In the genomic region with DNA sequence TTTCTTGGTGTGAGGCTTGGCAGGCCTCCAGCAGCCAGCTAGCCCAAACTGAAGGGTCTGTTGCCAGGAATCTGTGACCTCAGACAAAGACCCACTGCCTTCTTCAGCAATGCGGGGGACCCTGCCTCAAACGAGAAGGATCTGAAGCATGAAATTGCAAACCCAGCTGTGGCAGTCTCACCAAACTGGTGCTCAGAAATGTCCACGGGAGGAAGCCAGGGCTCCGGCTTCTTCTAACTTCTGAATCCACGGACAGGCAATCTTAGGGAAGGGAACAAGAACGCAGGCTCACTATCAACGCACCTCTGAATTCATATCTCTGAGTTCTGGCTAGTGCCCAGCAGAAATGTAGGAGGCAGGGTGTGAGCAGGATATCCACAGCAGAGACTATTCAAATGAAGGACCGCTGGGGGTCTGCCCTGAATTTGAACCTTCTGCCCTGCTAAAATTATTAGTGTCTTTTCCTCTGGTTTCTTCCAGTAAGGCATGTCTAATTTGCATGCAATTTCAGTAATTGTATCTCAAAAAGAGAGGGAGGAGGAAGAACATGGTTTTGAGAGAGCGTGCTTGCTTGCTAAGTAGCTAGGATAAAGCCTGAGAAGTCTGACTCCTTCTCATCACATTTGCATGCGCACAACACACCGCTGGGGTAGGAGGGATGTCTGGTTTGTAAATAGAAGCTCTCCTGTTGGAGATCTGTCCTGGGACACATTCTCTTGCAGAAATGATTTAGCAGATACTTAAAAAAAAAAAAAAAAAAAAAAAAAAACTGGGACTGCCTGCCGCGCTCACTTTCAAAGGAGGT, we compare ENCODE assay signal across 11 mouse cellular contexts. TPM values are rescaled to one million over a fixed set of nuclear protein-coding genes. Genes with fewer than 3 reads are reported as not detected.
DNase-seq lines count a peak whose midpoint lies in the region; ATAC-seq and TF ChIP-seq lines count a peak whose summit lies in the region.
"Had no signal": no experiment of that assay in that cellular context is flagged by ENCODE, and none has a peak within 500 bp of the region (broad histone marks: within the 10 kb centered on the region; RNA-seq: fewer than 3 reads in every experiment).

No protein-coding gene starts in this region.

- H3K36me3 ChIP-seq in kidney, embryonic 16.5 days (ENCODE audit: insufficient read depth, low read length): no peaks in the 10 kb centered on the region
- no peaks in the 10 kb centered on the region for H3K36me3 ChIP-seq in kidney, adult 2 months (ENCODE audit: control insufficient read depth, insufficient read depth, low read length)
- no peaks in the 10 kb centered on the region for H3K36me3 ChIP-seq in forebrain, embryonic 13.5 days (ENCODE audit: poor library complexity, severe bottlenecking)
- no peaks in the 10 kb centered on the region for H3K36me3 ChIP-seq in limb, embryonic 14.5 days (ENCODE audit: control insufficient read depth, insufficient read depth, low read length)

- no peak overlapping the region for H3K27ac ChIP-seq in kidney, embryonic 16.5 days (ENCODE audit: low read length)
- no peak overlapping the region for H3K27ac ChIP-seq in kidney, adult 2 months (ENCODE audit: insufficient read depth, low read depth, low read length)
- H3K27ac ChIP-seq in forebrain, embryonic 13.5 days: peak overlapping the region; percentile 80
- no peak overlapping the region for H3K27ac ChIP-seq in limb, embryonic 14.5 days (replicated peaks; ENCODE audit: low read depth, low read length)
- H3K27ac ChIP-seq: macrophage had no signal

- H3K9ac ChIP-seq in kidney, embryonic 16.5 days (replicated peaks; ENCODE audit: low read length): no peak overlapping the region; the same call in 1 of the 2 replicates
- 0 out of 2 replicates have a peak overlapping the region, but pooled peaks have one; percentile 1 for H3K9ac ChIP-seq in forebrain, embryonic 13.5 days
- no peak overlapping the region for H3K9ac ChIP-seq in limb, embryonic 14.5 days (ENCODE audit: low read depth, low read length, severe bottlenecking)

- TF ChIP-seq CTCF in kidney, adult 2 months (conservative IDR thresholded peaks at IDR 0.05; ENCODE audit: insufficient read depth, insufficient read length, low read depth, low read length): no peak

- no peaks in the 10 kb centered on the region for H3K9me3 ChIP-seq in kidney, embryonic 16.5 days (ENCODE audit: low read length)
- H3K9me3 ChIP-seq in forebrain, embryonic 13.5 days (replicated peaks): no peaks in the 10 kb centered on the region
- H3K9me3 ChIP-seq in limb, embryonic 14.5 days (ENCODE audit: control insufficient read depth, low read length): no peaks in the 10 kb centered on the region

- no peaks in the 10 kb centered on the region for H3K27me3 ChIP-seq in kidney, embryonic 16.5 days (ENCODE audit: insufficient read depth, low read length)
- H3K27me3 ChIP-seq in kidney, adult 2 months (replicated peaks; ENCODE audit: control insufficient read depth, insufficient read depth, low read length): no peaks in the 10 kb centered on the region
- H3K27me3 ChIP-seq in forebrain, embryonic 13.5 days: peaks cover 13% of the 10 kb centered on the region
- no peaks in the 10 kb centered on the region for H3K27me3 ChIP-seq in limb, embryonic 14.5 days (ENCODE audit: control insufficient read depth, insufficient read depth, low read length)
- H3K27me3 ChIP-seq: CH12.LX had no signal

- 16% methylated on average over 13 of the region's 13 CpGs for WGBS in kidney, embryonic 16.5 days
- 34% methylated on average over 13 of the region's 13 CpGs for WGBS in kidney, adult 2 months
- 6% methylated on average over 13 of the region's 13 CpGs for WGBS in forebrain, embryonic 13.5 days
- 17% methylated on average over 13 of the region's 13 CpGs for WGBS in limb, embryonic 14.5 days

- DNase-seq in kidney, adult 2 months: no peak
- DNase-seq in limb, embryonic 14.5 days (ENCODE audit: low spot score): no peak
- peak; percentile 47 for DNase-seq in retina, embryonic 14.5 days (ENCODE audit: low spot score)
- DNase-seq in frontal cortex, postnatal 10 days (ENCODE audit: low spot score in 2 of 2): no peak
- no peak for DNase-seq in gastrocnemius, adult 18-20 months (ENCODE audit: low spot score)
- DNase-seq in urinary bladder, postnatal 14 days (ENCODE audit: low spot score): no peak
- DNase-seq: cerebellum, postnatal 25 days had no signal

- no peak for ATAC-seq in kidney, embryonic 16.5 days (ENCODE audit: low FRiP score, low TSS enrichment)
- peak; percentile 50 for ATAC-seq in forebrain, embryonic 13.5 days
- ATAC-seq in limb, embryonic 14.5 days (ENCODE audit: low FRiP score, low read depth): no peak; the same call in 1 of the 2 replicates

- H3K4me1 ChIP-seq in kidney, embryonic 16.5 days (ENCODE audit: insufficient read depth, low read length): peaks cover 41% of the 10 kb centered on the region
- H3K4me1 ChIP-seq in kidney, adult 2 months (ENCODE audit: control insufficient read depth, insufficient read depth, low read length): no peaks in the 10 kb centered on the region; the same call in 1 of the 2 replicates
- H3K4me1 ChIP-seq in forebrain, embryonic 13.5 days: peaks cover 61% of the 10 kb centered on the region
- H3K4me1 ChIP-seq in limb, embryonic 14.5 days (ENCODE audit: control insufficient read depth, insufficient read depth, low read length): peaks cover 39% of the 10 kb centered on the region

- peak overlapping the region; percentile 31; the same call in 1 of the 2 replicates for H3K4me2 ChIP-seq in kidney, embryonic 16.5 days (replicated peaks; ENCODE audit: low read depth, low read length)
- H3K4me2 ChIP-seq in forebrain, embryonic 13.5 days: peak overlapping the region; percentile 47
- peak overlapping the region; percentile 24 for H3K4me2 ChIP-seq in limb, embryonic 14.5 days (replicated peaks; ENCODE audit: low read depth, low read length, severe bottlenecking)

- no peak for TF ChIP-seq POLR2A in kidney, adult 2 months (IDR thresholded peaks at IDR 0.05; ENCODE audit: low read depth, low read length)
- no peak for TF ChIP-seq POLR2A in limb, embryonic 14.5 days (IDR thresholded peaks at IDR 0.05; ENCODE audit: borderline replicate concordance, extremely low read depth, insufficient read depth, insufficient read length)

- no peak overlapping the region for H3K4me3 ChIP-seq in kidney, embryonic 16.5 days (ENCODE audit: low read length)
- no peak overlapping the region for H3K4me3 ChIP-seq in kidney, adult 2 months (ENCODE audit: insufficient read depth, low read depth, low read length)
- H3K4me3 ChIP-seq in forebrain, embryonic 13.5 days: 0 out of 2 replicates have a peak overlapping the region, but pooled peaks have one; percentile 2
- no peak overlapping the region for H3K4me3 ChIP-seq in limb, embryonic 14.5 days (replicated peaks; ENCODE audit: low read length)

RNA-seq across cellular contexts. Expression of gene Gas1, which starts 51.5 kb away (rescaled TPM):
- 55.0 and 58.4 TPM in 2 replicates for polyA plus RNA-seq in kidney, embryonic 16.5 days (2015; fragmentation: Nextera tagmentation; extraction: Ambion mirVana)
- 31.1 and 53.9 TPM in 2 replicates for polyA plus RNA-seq in kidney, adult 2 months (2012; rRNA removed)
- 47.8 and 51.6 TPM in 2 replicates for polyA plus RNA-seq in forebrain, embryonic 13.5 days (2015; fragmentation: Nextera tagmentation; extraction: Ambion mirVana)
- polyA plus RNA-seq in limb, embryonic 14.5 days (2012; rRNA removed): 385 and 686 TPM in 2 replicates
- 406 and 517 TPM in 2 replicates for polyA plus RNA-seq in limb, embryonic 14.5 days (2014; fragmentation: Nextera tagmentation; extraction: Ambion mirVana)
- total RNA-seq in gastrocnemius, adult 18-20 months (2021): 10 to 100 TPM; 10.5 to 12.5 TPM
- total RNA-seq: CH12.LX had no signal
